Mouse (Mus musculus): ENCODE measurements at regions not wholly inside any gene's neighbourhood (a gene's known extent, or its start where the extent isn't known, plus 50 kb on each side); places are given as distances from the start of the nearest gene placed in this dataset.

GRCm38 (mm10) chr1:72108678-72109077, 103.4 kb downstream of the Mreg start:
- no peak for DNase-seq (ENCODE audit: low read depth, low spot score)

- DNase-seq (ENCODE audit: low read depth, low spot score), result no peak
Observed at GRCm38 (mm10) chr1:72107125-72107524, 105.0 kb downstream of the Mreg start.

GRCm38 (mm10) chr1:72106655-72107054, 105.5 kb downstream of the Mreg start:
- DNase-seq (ENCODE audit: low read depth, low spot score), result no peak

GRCm38 (mm10) chr1:72105435-72106057, 106.6 kb downstream of the Mreg start:
- DNase-seq (ENCODE audit: low read depth, low spot score), result no peak

- no peak for DNase-seq (ENCODE audit: low read depth, low spot score)
Observed at GRCm38 (mm10) chr1:72103962-72104361, 108.1 kb downstream of the Mreg start.

- no peak for DNase-seq (ENCODE audit: low read depth, low spot score)
Observed at GRCm38 (mm10) chr1:72103387-72103786, 108.7 kb downstream of the Mreg start.

- no peak for DNase-seq (ENCODE audit: low read depth, low spot score)
Observed at GRCm38 (mm10) chr1:72099447-72099846, 112.7 kb downstream of the Mreg start.

- no peak for DNase-seq (ENCODE audit: low read depth, low spot score)
Observed at GRCm38 (mm10) chr1:72091344-72091743, 120.8 kb downstream of the Mreg start.

GRCm38 (mm10) chr1:72085661-72086060, 126.4 kb downstream of the Mreg start:
- no peak for DNase-seq (ENCODE audit: low read depth, low spot score)

GRCm38 (mm10) chr1:72084219-72084618, 127.9 kb downstream of the Mreg start:
- DNase-seq (ENCODE audit: low read depth, low spot score), result no peak

- DNase-seq (ENCODE audit: low read depth, low spot score), result no peak
Observed at GRCm38 (mm10) chr1:72082366-72082765, 129.7 kb downstream of the Mreg start.

GRCm38 (mm10) chr1:72081811-72082210, 130.3 kb downstream of the Mreg start:
- DNase-seq (ENCODE audit: low read depth, low spot score), result no peak

GRCm38 (mm10) chr1:72078926-72079550, 133.1 kb downstream of the Mreg start:
- DNase-seq (ENCODE audit: low read depth, low spot score), result no peak

- no peak for DNase-seq (ENCODE audit: low read depth, low spot score)
Observed at GRCm38 (mm10) chr1:72076341-72076740, 135.8 kb downstream of the Mreg start.

- no peak for DNase-seq (ENCODE audit: low read depth, low spot score)
Observed at GRCm38 (mm10) chr1:72075464-72075863, 136.6 kb downstream of the Mreg start.

- DNase-seq (ENCODE audit: low read depth, low spot score), result no peak
Observed at GRCm38 (mm10) chr1:72073245-72073644, 138.9 kb downstream of the Mreg start.

- no peak for DNase-seq (ENCODE audit: low read depth, low spot score)
Observed at GRCm38 (mm10) chr1:72070489-72070888, 141.6 kb downstream of the Mreg start.

- no peak for DNase-seq (ENCODE audit: low read depth, low spot score)
Observed at GRCm38 (mm10) chr1:72069056-72069455, 143.1 kb downstream of the Mreg start.

- no peak for DNase-seq (ENCODE audit: low read depth, low spot score)
Observed at GRCm38 (mm10) chr1:72065090-72065489, 147.0 kb downstream of the Mreg start.

- no peak for DNase-seq (ENCODE audit: low read depth, low spot score)
Observed at GRCm38 (mm10) chr1:72060393-72060792, 151.7 kb downstream of the Mreg start.

GRCm38 (mm10) chr1:72058045-72058703, 153.9 kb downstream of the Mreg start:
- no peak for DNase-seq (ENCODE audit: low read depth, low spot score)

- no peak for DNase-seq (ENCODE audit: low read depth, low spot score)
Observed at GRCm38 (mm10) chr1:72054541-72054940, 157.6 kb downstream of the Mreg start.

- no peak for DNase-seq (ENCODE audit: low read depth, low spot score)
Observed at GRCm38 (mm10) chr1:72050858-72051257, 161.2 kb downstream of the Mreg start.

All from WW6 (cell line).